Mouse (Mus musculus) forebrain, embryonic 12.5 days (tissue): Measurements from ENCODE around the gene Agpat3. TPM values are rescaled to one million over a fixed set of nuclear protein-coding genes. Genes with fewer than 3 reads are reported as not detected.
"Not testable (repeated sequence)": the region's sequence is repeated elsewhere in the genome, so short reads cannot be mapped to it uniquely, and the experiment has no call there.

Experiments
- ATAC-seq: fragments of 200-750 bp; cut with Nextera tagmentation; 2 replicates; pipeline ENCODE4 v1.8.0; 2017; ENCODE audit warnings: moderate TSS enrichment; ENCODE audit not compliant: low FRiP score
- H3K27ac ChIP-seq: fragments of 300-500 bp; sonication (generic); 2 replicates; pipeline ENCODE4 v1.5.1; 2016; ENCODE audit warnings: mild to moderate bottlenecking
- H3K27me3 ChIP-seq: fragments of 300-500 bp; sonication (generic); 2 replicates; pipeline ENCODE4 v1.6.1; 2016; ENCODE audit warnings: mild to moderate bottlenecking
- H3K36me3 ChIP-seq: fragments of 300-500 bp; sonication (generic); replicated peaks from 2 replicates; pipeline ENCODE4 v1.6.1; 2016; ENCODE audit warnings: mild to moderate bottlenecking
- H3K4me1 ChIP-seq: fragments of 300-500 bp; sonication (generic); 2 replicates; pipeline ENCODE4 v1.6.1; 2016
- H3K4me2 ChIP-seq: fragments of 300-500 bp; sonication (generic); 2 replicates; pipeline ENCODE4 v1.6.1; 2016; ENCODE audit warnings: mild to moderate bottlenecking, moderate library complexity
- H3K4me3 ChIP-seq: fragments of 300-500 bp; sonication (generic); replicated peaks from 2 replicates; pipeline ENCODE4 v1.5.1; 2016; ENCODE audit warnings: mild to moderate bottlenecking
- H3K9ac ChIP-seq: fragments of 300-500 bp; sonication (generic); 2 replicates; pipeline ENCODE4 v1.6.1; 2016; ENCODE audit warnings: mild to moderate bottlenecking
- H3K9me3 ChIP-seq: fragments of 300-500 bp; sonication (generic); 2 replicates; pipeline ENCODE4 v1.6.1; 2016
- WGBS: fragments of 180-500 bp; shearing (Covaris S2); methylation state at CpG from one replicate; pipeline ENCODE4 v1.1.7; 2016; 5-methylcytosine and 5-hydroxymethylcytosine counted together
- polyA plus RNA-seq: library from polyadenylated mRNA; unstranded; fragments of >200 nt; fragmentation: Nextera tagmentation; extraction: Ambion mirVana; gene quantifications from 2 replicates; pipeline ENCODE4 v1.2.1, GENCODE M21; 2016

Agpat3 gene
- polyA plus RNA-seq, 1 experiment from 2014 or later = 58.0 TPM

DNA sequence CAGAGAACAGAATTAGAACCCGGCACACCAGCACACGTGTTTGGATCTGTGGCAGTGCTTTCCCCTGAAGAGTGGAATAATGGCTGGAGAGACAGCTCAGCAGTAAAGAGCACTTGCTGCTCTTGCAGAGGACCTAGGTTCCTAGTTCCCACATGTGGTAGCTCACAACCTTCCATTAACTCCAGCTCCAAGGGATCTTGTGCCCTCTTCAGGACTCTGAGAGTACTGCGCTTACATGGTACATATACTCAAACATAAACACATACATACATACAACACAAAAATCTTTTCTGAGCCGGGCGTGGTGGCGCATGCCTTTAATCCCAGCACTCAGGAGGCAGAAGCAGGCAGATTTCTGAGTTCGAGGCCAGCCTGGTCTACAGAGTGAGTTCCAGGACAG lies 26.2 kb upstream of the Agpat3 start:
- H3K9me3 ChIP-seq = no peaks in the 10 kb centered on the region
- H3K4me2 ChIP-seq = no peak overlapping the region
- H3K9ac ChIP-seq = no peak overlapping the region
- H3K27ac ChIP-seq = no peak overlapping the region
- no peaks in the 10 kb centered on the region for H3K4me1 ChIP-seq
- H3K27me3 ChIP-seq = no peaks in the 10 kb centered on the region; the same call in 1 of the 2 replicates
- no peak overlapping the region for H3K4me3 ChIP-seq
- WGBS = 96% methylated on average over 7 of the region's 7 CpGs
- no peaks in the 10 kb centered on the region for H3K36me3 ChIP-seq
- ATAC-seq = no peak

DNA sequence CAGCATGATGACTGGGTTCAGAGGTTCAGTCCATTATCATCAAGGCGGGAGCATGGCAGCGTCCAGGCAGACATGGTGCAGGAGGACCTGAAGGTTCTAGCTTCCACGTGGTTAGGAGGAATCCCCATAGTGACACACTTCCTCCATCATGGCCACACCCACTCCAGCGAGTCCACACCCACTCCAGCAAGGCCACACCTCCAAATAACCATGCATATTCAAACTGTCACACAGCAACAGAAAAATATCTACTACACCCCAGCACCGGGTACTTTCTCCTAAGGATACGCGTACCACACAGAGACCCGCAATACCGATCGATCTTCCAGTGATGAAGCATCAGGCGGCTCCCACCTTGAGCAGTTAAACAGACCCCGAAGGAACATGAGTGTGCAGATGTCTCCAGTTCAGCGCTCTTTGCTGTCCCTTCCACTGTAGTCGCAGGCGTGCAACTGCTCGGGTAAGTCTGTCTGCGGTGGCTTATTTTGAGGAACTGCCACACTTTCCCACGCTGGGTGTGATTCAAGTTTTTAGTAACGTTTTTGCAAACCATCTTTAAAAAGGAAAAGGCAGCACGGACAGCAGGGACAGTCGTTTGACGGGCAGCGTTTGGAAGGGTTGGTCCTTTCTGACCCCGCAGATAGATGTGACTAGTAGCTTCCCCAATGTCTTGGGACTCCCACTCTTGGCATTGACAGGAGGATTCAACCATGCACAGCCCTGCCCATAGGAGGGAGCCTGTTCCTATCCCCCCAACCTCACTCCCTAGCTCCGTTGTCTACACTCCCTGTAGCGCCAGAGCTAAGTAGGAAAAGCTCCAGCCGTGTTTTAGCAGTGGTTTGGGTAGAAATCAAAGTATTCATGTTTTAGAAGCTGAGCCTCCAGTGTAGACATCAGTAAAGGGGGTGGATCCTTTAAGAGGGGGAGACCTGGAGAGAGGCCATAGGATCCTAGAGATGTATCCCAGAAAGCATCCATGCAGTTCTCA lies 20.7 kb upstream of the Agpat3 start:
- no peak overlapping the region for H3K27ac ChIP-seq
- 75% methylated on average over 27 of the region's 27 CpGs for WGBS
- ATAC-seq = no peak

DNA sequence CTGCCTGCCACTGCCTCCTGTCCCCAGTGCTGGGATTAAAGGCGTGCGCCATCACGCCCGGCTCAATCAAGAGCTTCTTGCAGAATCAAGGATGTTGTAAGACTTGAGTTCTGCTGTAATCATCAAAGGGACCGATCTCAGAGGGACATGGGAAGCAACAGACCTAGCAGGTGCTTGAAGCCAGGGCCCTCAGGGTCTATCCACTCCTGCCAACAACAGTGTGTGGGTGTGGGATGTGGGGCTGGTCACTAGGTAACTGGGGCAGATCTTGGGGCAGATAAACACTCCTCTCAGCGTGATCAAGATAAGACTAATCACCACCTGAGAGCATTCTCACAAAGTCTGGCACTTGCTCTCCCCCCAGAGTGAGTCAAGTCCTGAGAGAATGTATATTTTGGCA lies 19.5 kb upstream of the Agpat3 start:
- Histone ChIP-seq H3K27me3 (no peaks in the 10 kb centered on the region), H3K4me3 (no peak overlapping the region), H3K27ac (no peak overlapping the region), H3K4me2 (no peak overlapping the region), H3K4me1 (peaks cover 4% of the 10 kb centered on the region; the same call in 1 of the 2 replicates), H3K36me3 (no peaks in the 10 kb centered on the region), H3K9ac (no peak overlapping the region), H3K9me3 (no peaks in the 10 kb centered on the region)
- ATAC-seq = no peak
- WGBS = 92% methylated on average over 6 of the region's 6 CpGs

More for the DNA sequence above, 20.7 kb upstream of the Agpat3 start:
- Histone ChIP-seq H3K4me3 (no peak overlapping the region), H3K4me2 (no peak overlapping the region), H3K27me3 (no peaks in the 10 kb centered on the region), H3K36me3 (no peaks in the 10 kb centered on the region), H3K9me3 (no peaks in the 10 kb centered on the region), H3K9ac (no peak overlapping the region), H3K4me1 (peaks cover 4% of the 10 kb centered on the region; the same call in 1 of the 2 replicates)

DNA sequence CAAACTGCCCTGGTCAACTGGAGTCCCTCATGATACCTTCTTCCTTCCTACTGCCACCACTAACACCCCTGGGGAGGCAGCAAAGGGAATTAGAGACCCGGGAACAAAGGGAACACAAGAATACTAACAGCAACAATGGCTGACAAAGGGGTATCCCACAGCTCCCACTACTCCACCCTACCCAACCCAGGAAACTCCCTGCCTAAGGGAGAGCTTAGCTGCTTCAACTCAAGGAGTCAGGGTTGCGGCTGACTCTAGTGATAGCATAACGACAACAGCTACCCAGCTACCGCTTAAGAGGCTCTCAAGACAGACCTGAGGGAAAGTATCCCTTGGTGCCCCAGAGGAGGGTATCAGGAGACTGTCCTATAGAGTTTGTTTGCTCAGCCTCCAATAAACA lies 15.3 kb upstream of the Agpat3 start:
- H3K4me1 ChIP-seq = peaks cover 4% of the 10 kb centered on the region; the same call in 1 of the 2 replicates
- no peaks in the 10 kb centered on the region for H3K9me3 ChIP-seq
- H3K27me3 ChIP-seq = no peaks in the 10 kb centered on the region
- H3K4me3 ChIP-seq = no peak overlapping the region
- H3K4me2 ChIP-seq = no peak overlapping the region
- no peak overlapping the region for H3K27ac ChIP-seq
- WGBS = 48% methylated on average over 4 of the region's 4 CpGs
- no peaks in the 10 kb centered on the region for H3K36me3 ChIP-seq
- no peak for ATAC-seq
- no peak overlapping the region for H3K9ac ChIP-seq

DNA sequence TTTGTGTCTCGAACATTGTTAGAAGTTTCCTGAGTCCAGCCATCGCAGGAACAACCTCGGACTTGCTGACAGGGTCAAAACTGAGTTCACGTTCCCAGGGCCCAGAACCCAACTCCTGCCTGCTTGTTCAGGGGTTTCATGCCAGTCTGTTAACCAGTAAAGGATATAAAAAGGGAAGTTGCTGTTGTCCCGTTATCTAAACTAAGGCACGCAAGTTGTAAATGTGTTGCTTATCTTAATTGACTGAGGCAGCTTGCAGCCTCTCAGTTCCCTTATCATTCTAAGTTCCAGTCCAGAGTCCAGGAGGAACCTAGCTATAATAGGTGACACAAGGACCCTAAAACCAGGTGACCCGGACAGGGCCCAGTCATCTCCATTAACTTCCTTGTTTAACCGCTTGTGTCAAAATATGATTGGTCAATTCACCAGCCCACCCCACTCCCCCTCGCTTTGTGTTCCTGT lies 14.6 kb upstream of the Agpat3 start:
- no peak overlapping the region for H3K9ac ChIP-seq
- no peak overlapping the region for H3K4me2 ChIP-seq
- no peaks in the 10 kb centered on the region for H3K27me3 ChIP-seq
- ATAC-seq = no peak
- no peaks in the 10 kb centered on the region for H3K9me3 ChIP-seq
- no peak overlapping the region for H3K4me3 ChIP-seq
- no peak overlapping the region for H3K27ac ChIP-seq
- H3K36me3 ChIP-seq = no peaks in the 10 kb centered on the region
- WGBS = 71% methylated on average over 9 of the region's 9 CpGs
- peaks cover 4% of the 10 kb centered on the region; the same call in 1 of the 2 replicates for H3K4me1 ChIP-seq

DNA sequence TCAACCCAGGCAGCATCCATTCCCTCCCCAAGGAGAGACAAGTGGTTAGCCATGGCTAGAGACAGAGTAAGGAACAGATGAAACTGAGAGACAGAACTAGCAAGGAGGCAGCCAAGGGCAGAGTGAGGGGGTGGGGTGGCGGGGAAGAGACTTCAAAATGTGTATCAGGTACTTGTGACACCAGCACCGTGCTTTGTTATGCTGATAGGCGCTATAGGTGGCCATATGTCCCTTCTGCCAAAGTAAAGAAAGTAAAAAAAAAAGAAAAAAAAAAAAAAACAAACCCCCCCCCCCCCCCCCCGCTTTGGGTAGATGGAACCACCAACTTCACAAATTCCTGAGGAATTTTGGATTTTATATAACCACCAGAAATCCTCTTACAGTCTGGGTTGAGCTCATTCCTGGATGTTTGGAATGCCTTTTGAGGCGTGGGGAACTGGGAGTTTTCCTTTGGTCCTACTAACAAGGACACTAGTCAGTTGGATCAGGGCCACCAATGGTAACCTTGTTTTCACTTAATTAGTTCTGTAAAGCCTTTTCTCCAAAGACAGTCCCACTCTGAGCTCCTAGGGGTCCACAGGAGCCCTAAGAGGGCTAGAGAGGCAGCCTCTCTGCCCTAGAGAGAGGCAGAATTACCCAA lies 14.0 kb upstream of the Agpat3 start:
- peaks cover 4% of the 10 kb centered on the region; the same call in 1 of the 2 replicates for H3K4me1 ChIP-seq
- WGBS = 43% methylated on average over 5 of the region's 5 CpGs
- no peaks in the 10 kb centered on the region for H3K36me3 ChIP-seq
- no peak overlapping the region for H3K9ac ChIP-seq
- H3K9me3 ChIP-seq = no peaks in the 10 kb centered on the region
- ATAC-seq = no peak
- no peaks in the 10 kb centered on the region for H3K27me3 ChIP-seq
- no peak overlapping the region for H3K4me3 ChIP-seq
- H3K27ac ChIP-seq = no peak overlapping the region
- no peak overlapping the region for H3K4me2 ChIP-seq

DNA sequence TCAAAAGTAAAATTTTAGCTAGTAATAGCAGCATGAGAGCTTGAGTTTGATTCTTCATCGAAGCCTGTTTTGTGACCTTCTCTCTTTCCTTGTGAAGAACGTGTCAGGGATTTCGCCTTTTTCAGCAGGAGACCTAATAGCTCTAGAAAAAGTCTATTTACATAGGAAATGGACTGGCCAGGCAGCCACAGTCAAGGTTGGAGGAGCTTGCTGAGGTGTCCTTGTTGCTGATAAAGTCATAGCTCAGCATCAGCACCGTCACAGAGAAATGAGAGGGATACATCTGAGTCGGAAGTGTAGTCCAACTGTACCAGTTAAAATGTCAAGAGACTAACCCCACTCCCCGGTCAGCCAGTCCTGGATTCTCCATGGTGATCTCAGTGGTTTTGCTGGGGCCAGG lies 13.3 kb upstream of the Agpat3 start:
- no peak overlapping the region for H3K4me2 ChIP-seq
- ATAC-seq = no peak
- no peaks in the 10 kb centered on the region for H3K36me3 ChIP-seq
- WGBS = 92% methylated on average over 6 of the region's 6 CpGs
- no peaks in the 10 kb centered on the region for H3K27me3 ChIP-seq
- no peak overlapping the region for H3K4me3 ChIP-seq
- peaks cover 4% of the 10 kb centered on the region; the same call in 1 of the 2 replicates for H3K4me1 ChIP-seq
- no peak overlapping the region for H3K27ac ChIP-seq
- no peak overlapping the region for H3K9ac ChIP-seq
- no peaks in the 10 kb centered on the region for H3K9me3 ChIP-seq

DNA sequence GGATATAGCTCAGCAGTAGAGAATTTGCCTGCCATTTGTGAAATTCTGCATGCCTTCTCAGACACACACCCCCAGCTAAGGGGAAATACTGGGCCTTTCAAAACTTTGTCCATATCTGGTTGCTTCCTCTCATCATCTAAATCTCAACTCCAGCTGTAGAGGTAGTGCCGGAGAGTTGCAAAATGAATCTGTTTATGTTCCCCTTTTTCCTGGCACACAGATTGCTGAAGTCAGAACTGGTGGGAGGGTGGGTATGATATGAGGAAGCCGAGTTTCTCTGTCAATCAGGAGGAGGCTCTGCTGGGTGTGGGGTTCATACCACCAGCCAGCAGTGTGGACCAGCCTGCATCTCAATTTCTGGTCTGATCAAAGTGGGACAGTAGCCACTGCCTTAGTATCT lies 11.8 kb upstream of the Agpat3 start:
- Histone ChIP-seq H3K27ac (no peak overlapping the region), H3K4me3 (no peak overlapping the region), H3K9ac (no peak overlapping the region), H3K27me3 (no peaks in the 10 kb centered on the region), H3K9me3 (no peaks in the 10 kb centered on the region), H3K36me3 (no peaks in the 10 kb centered on the region), H3K4me2 (no peak overlapping the region), H3K4me1 (peaks cover 4% of the 10 kb centered on the region; the same call in 1 of the 2 replicates)
- no peak for ATAC-seq
- WGBS = 77% methylated on average over 2 of the region's 2 CpGs

DNA sequence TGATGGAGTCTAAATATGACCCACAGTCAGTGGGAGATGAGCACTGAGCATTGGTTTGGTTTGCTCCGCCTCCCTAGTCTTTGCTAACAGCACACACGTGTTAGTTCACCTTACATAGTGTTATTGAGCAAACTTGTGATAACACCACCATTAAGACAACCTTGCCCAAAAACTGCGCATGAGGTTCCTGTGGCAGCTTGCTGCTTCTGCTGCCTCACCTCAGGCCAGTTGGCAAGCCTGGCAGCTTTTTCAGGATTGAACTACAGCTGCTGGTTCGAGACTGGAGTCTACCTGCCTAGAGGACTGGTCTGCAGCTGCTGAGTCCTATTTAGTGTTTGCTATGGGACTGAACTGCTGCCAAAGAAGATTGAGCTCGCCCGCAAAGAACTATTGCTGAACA lies 11.1 kb upstream of the Agpat3 start:
- 94% methylated on average over 6 of the region's 6 CpGs for WGBS

DNA sequence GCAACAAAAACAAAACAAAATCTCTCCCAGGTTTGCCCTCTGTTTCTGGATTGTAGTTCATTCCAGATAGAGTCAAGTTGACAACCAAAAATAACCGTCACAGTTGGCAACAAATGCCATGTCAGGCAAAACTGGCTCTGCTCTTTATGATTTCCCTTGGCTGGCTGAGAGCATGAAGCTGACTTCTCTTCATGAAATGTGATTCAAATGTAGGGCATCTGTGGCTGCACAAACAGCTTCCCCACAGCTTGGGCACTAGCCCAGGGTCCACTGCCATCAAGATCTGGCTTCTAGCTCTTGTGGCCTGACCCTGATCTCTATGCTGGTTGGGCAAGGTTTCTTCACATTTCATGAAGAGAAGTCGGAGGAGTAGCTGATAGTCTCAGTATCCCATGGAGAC lies 9.7 kb upstream of the Agpat3 start:
- no peaks in the 10 kb centered on the region for H3K9me3 ChIP-seq
- WGBS = 81% methylated on average over 2 of the region's 2 CpGs
- ATAC-seq = no peak

More for the DNA sequence above, 11.1 kb upstream of the Agpat3 start:
- ATAC-seq = no peak
- Histone ChIP-seq H3K4me2 (no peak overlapping the region), H3K4me3 (no peak overlapping the region), H3K36me3 (no peaks in the 10 kb centered on the region), H3K27me3 (no peaks in the 10 kb centered on the region), H3K9ac (no peak overlapping the region), H3K9me3 (no peaks in the 10 kb centered on the region), H3K27ac (no peak overlapping the region), H3K4me1 (peaks cover 4% of the 10 kb centered on the region; the same call in 1 of the 2 replicates)

DNA sequence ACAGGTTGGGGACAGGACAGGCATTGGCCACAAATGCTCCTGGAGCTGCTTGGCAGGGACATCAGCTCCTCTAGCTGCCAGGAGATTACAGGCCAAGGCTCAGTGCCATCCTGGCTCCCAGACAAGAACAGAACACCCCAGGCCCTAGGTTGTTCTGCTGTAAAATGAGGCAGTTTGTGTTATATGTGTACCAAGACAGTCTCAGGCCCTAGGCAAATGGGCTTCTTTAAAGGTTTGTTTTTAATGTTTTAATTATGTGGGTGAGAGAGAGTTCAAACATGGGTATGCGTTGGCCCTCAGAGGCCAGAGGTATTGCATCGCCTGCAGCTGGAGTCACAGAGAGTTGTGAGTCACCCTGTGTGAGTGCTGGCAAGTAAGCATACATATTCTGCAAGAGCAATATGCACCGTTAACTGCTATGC lies 8.0 kb upstream of the Agpat3 start:
- H3K27me3 ChIP-seq = no peaks in the 10 kb centered on the region
- no peak overlapping the region for H3K27ac ChIP-seq
- ATAC-seq = no peak
- H3K4me2 ChIP-seq = no peak overlapping the region
- H3K4me1 ChIP-seq = no peaks in the 10 kb centered on the region
- H3K4me3 ChIP-seq = no peak overlapping the region
- no peaks in the 10 kb centered on the region for H3K9me3 ChIP-seq
- no peaks in the 10 kb centered on the region for H3K36me3 ChIP-seq
- H3K9ac ChIP-seq = no peak overlapping the region
- WGBS = 85% methylated on average over 3 of the region's 3 CpGs

More for the DNA sequence above, 9.7 kb upstream of the Agpat3 start:
- H3K4me3 ChIP-seq = no peak overlapping the region
- no peaks in the 10 kb centered on the region for H3K36me3 ChIP-seq
- no peak overlapping the region for H3K4me2 ChIP-seq
- no peaks in the 10 kb centered on the region for H3K4me1 ChIP-seq
- no peak overlapping the region for H3K9ac ChIP-seq
- H3K27me3 ChIP-seq = no peaks in the 10 kb centered on the region
- no peak overlapping the region for H3K27ac ChIP-seq

DNA sequence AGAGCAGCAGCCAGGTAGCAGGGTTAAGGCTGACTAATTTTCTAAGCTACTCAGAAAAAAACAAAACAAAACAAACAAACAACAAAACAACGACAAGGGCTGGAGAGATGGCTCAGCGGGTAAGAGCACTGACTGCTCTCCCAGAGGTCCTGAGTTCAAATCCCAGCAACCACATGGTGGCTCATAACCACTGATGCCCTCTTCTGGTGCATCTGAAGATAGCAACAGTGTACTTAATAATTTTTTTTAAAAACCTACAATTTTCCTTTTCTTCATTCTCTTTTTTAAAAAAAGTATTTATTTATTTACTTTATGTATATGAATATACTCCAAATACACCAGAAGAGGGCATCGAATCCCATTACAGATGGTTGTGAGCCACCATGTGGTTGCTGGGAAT lies 6.7 kb upstream of the Agpat3 start:
- H3K27ac ChIP-seq, H3K27me3 ChIP-seq, H3K4me2 ChIP-seq, H3K4me3 ChIP-seq, H3K4me1 ChIP-seq, H3K9me3 ChIP-seq, H3K36me3 ChIP-seq, ATAC-seq, H3K9ac ChIP-seq: not testable (repeated sequence)
- WGBS = 93% methylated on average over 3 of the region's 3 CpGs
